Mouse (Mus musculus) spleen, adult 2 months (tissue): Measurements from ENCODE around the gene Canx. TPM values are rescaled to one million over a fixed set of nuclear protein-coding genes. Genes with fewer than 3 reads are reported as not detected.

Source experiments
- DNase-seq, 2 experiments: peaks; one replicate each; pipeline versions ENCODE4 v3.0.0 to v3.0.0-alpha.2; 2012 to 2021; ENCODE audit warnings: low spot score in 2 of 2, low read depth in 1 of 2
- H3K27ac ChIP-seq: fragments of 200-500 bp; 2 replicates; pipeline ENCODE4 v1.5.1; 2012; ENCODE audit warnings: low read length, inconsistent platforms; ENCODE audit not compliant: insufficient read depth
- H3K27me3 ChIP-seq: fragments of 200-500 bp; 2 replicates; pipeline ENCODE4 v1.6.1; 2012; ENCODE audit warnings: mild to moderate bottlenecking, moderate library complexity, low read length, inconsistent platforms; ENCODE audit not compliant: control insufficient read depth, insufficient read depth
- H3K36me3 ChIP-seq: fragments of 200-500 bp; 2 replicates; pipeline ENCODE4 v1.6.1; 2012; ENCODE audit warnings: mild to moderate bottlenecking, low read length, inconsistent platforms; ENCODE audit not compliant: control insufficient read depth, insufficient read depth
- H3K4me1 ChIP-seq: fragments of 200-500 bp; 2 replicates; pipeline ENCODE4 v1.6.1; 2011; ENCODE audit warnings: inconsistent platforms; ENCODE audit not compliant: control insufficient read depth, insufficient read depth, insufficient read length
- H3K4me3 ChIP-seq: fragments of 200-500 bp; 2 replicates; pipeline ENCODE4 v1.5.1; 2011; ENCODE audit warnings: mild to moderate bottlenecking, inconsistent platforms; ENCODE audit not compliant: insufficient read depth, insufficient read length; ENCODE audit errors: extremely low read depth
- CTCF ChIP-seq: fragments of 200-500 bp; IDR thresholded peaks from 2 replicates; pipeline ENCODE4 v1.5.1; 2011; ENCODE audit warnings: mild to moderate bottlenecking, inconsistent platforms; ENCODE audit not compliant: insufficient read depth, insufficient read length, insufficient replicate concordance; ENCODE audit errors: extremely low read depth
- POLR2A ChIP-seq: fragments of 200-500 bp; IDR thresholded peaks from 2 replicates; pipeline ENCODE4 v1.6.1; 2011; ENCODE audit warnings: low read depth, low read length, inconsistent platforms
- WGBS: fragments of 180-500 bp; shearing (Covaris S2); methylation state at CpG from one replicate; pipeline ENCODE4 v1.1.7; 2018; 5-methylcytosine and 5-hydroxymethylcytosine counted together
- polyA plus RNA-seq: library from polyadenylated mRNA; depleted of rRNA; stranded (reverse); fragments of >200 nt; gene quantifications from 2 replicates; pipeline ENCODE4 v1.2.3, GENCODE M21; 2012; rRNA removed

Gene Canx
- 23.2 and 23.5 TPM in 2 replicates for polyA plus RNA-seq

DNA sequence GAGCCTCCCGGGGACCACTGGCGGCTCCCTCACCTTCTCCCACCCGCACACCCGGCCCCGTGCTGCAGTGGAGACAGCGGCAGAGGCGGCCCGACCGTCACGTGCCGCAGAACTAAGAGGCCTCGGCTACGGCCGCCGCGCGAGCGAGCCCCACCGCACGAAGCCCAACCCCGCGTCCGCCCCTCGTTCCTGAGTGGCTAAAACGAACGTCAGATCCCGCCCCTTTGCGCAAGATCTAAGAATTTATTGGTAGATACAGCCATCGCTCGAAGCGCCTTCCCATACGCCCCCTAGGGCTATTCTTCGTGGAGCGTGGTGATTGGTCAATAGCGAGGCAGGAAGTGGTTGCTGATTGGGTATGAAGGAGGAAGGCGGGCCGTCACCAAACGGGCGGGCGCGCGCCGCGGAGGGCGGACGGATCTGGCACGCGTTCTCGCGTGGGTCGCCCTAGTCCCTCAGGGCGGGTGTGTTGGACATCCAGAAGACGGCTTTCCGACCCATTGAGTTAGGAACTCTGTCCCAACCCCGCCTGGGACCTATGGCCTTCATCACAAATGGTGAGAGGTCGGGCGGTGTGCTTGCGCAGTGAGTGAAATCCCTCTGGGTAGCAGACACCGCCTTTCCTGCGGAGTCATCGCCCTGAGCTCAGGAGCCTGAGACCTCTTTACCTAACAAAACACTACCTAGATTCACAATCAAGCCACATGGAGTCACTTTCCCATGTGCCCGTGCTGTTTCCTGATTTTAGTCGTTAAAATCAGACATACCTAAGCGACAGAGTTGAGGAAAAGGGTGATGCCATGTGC, at the start of gene Canx:
Gene Canx (minus strand): TSS at position 178 of the 806 bp plus-strand sequence.
- TF ChIP-seq CTCF (no peak), POLR2A (peak; percentile 93)
- peak within 1 kb of the TSS; percentile 85 for H3K27ac ChIP-seq
- no peaks in the 10 kb centered on the region for H3K36me3 ChIP-seq
- H3K4me1 ChIP-seq: peaks cover 9% of the 10 kb centered on the region
- H3K27me3 ChIP-seq: no peaks in the 10 kb centered on the region
- peak; percentile 96 to 99 for DNase-seq
- WGBS: under 1% methylated on average over 64 of the region's 64 CpGs
- H3K4me3 ChIP-seq: peak within 1 kb of the TSS; percentile 85

DNA sequence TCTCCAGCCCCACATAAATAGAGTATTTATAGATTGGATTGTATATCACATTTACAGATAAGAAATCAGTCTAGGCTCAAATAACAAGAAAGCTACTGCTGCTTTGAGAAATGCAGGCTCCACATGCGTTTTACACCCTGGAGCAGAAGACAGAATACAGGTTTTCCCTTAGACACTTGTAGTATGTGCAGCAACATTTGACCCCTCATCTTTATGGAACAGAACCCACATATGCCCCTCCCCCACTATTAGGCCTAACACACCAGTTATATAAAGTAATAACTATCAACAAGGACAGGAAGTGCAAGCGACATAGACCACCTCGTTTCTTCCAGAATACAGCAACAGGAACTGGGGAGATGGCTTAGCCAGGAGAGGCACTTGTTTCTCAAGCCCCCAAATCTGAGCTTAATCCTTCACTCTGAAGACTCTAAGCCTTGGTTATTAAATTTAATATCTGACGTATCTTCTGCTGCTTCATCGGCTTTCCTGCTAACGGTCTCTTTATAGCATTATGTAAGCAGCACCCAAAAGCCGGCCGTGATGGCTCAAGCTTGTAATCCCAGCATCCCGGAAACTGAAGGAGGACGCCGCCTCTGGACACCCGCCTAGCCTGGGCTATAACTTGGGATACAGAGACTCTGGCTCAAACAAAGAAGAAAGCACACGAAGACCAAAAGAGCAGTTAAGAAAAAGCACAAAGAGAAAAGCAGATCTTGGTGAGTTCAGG, 49.0 kb upstream of the Canx start:
- Histone ChIP-seq H3K27ac (no peak overlapping the region), H3K4me1 (peaks cover 15% of the 10 kb centered on the region), H3K27me3 (no peaks in the 10 kb centered on the region), H3K4me3 (no peak overlapping the region), H3K36me3 (peaks cover 3% of the 10 kb centered on the region)
- no peak for DNase-seq
- TF ChIP-seq CTCF: no peak
- no peak for TF ChIP-seq POLR2A
- WGBS: 94% methylated on average over 13 of the region's 13 CpGs

DNA sequence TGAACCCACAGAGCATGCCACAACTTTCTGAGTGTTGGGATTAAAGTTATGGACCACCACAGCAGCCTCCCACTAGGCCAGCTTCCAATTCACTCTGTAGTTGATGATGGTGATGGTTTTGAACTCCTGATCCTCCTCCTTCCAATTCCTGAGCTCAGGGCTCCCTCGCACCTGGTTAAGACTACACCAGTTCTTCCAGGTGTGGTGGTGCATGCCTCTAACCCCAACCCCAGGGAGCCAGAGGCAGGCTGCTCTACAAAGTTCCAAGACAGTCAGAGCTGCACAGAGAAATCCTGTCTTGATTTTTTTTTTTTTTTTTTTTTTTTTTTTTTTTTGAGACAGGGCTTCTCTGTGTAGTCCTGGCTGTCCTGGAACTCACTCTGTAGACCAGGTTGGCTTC, 48.1 kb upstream of the Canx start:
- 100% methylated on average over 1 of the region's 1 CpGs for WGBS
- peaks cover 10% of the 10 kb centered on the region for H3K4me1 ChIP-seq
- H3K27ac ChIP-seq: no peak overlapping the region
- H3K27me3 ChIP-seq: no peaks in the 10 kb centered on the region
- peaks cover under 1% of the 10 kb centered on the region; the same call in 1 of the 2 replicates for H3K36me3 ChIP-seq
- no peak overlapping the region for H3K4me3 ChIP-seq
- TF ChIP-seq POLR2A: no peak
- no peak for DNase-seq

DNA sequence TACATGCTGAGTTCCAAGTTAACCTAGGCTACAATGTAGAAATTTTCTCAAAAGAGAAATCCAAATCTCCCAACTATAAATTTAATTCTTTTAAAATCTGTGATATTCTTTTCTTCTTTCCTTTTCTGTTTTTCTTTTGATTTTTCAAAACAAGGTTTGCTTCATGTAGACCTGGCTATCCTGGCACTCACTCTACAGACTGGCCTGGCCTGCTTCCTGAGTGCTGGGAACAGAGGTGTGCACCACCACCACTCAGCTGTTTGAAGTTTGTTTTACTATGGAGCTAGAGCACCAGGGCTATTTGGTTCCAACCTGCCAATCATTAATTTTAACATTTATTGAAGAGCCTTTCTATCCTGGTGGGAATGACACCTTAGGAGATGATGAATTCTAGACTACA, 47.6 kb upstream of the Canx start:
- Histone ChIP-seq H3K4me1 (peaks cover 9% of the 10 kb centered on the region), H3K36me3 (no peaks in the 10 kb centered on the region), H3K27ac (no peak overlapping the region), H3K27me3 (no peaks in the 10 kb centered on the region), H3K4me3 (no peak overlapping the region)
- TF ChIP-seq POLR2A (no peak), CTCF (no peak)
- no peak for DNase-seq

DNA sequence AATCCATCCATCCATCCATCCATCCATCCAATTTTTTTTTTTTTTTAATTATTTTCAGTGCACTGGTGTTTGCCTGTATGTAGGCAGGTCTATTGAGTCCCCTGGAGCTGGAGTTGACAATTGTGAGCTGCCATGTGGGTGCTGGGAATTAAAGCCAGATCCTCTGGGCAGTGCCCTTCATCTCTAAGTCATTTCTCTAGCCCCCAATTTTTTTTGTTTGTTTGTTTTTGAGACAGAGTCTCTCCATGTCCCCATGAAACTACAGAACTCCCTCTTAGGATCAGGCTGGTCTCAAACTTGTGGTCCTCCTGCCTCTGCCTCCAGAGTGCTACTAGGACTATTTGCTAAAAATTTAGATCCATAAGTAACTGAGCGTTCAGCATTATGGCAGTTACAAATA, 46.4 kb upstream of the Canx start:
- 95% methylated on average over 1 of the region's 1 CpGs for WGBS
- Histone ChIP-seq H3K4me1 (peaks cover 9% of the 10 kb centered on the region), H3K27ac (no peak overlapping the region), H3K27me3 (no peaks in the 10 kb centered on the region), H3K4me3 (no peak overlapping the region), H3K36me3 (no peaks in the 10 kb centered on the region)
- TF ChIP-seq POLR2A (no peak), CTCF (no peak)
- DNase-seq: no peak

DNA sequence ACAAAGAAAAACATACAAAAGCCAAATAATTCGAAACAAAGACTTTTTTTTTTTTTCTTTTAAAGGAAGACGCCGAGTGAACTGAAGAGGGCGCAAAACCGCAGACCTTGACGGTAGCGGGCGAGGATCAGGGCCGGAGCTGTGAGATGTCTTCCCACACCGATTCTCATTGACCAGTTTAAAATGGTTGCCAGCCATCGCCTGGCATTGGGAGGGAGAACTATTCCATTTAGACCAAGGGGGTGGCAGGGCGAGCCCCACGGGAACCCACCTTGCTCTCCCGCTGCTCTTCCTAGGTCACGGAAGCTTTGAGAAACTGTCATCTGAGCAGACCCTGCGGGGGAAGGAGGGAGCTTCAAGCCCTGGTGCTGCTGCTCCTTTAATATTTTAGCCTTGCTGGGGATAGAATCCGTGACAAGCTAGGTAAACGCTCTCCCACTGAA, 45.9 kb upstream of the Canx start:
- Histone ChIP-seq H3K27me3 (no peaks in the 10 kb centered on the region), H3K4me3 (peak overlapping the region; percentile 61; the same call in 1 of the 2 replicates), H3K27ac (peak overlapping the region; percentile 45; the same call in 1 of the 2 replicates), H3K36me3 (no peaks in the 10 kb centered on the region), H3K4me1 (peaks cover 9% of the 10 kb centered on the region)
- TF ChIP-seq POLR2A: no peak
- TF ChIP-seq CTCF: peak; percentile 36; the same call in 1 of the 2 replicates
- 2% methylated on average over 18 of the region's 18 CpGs for WGBS
- DNase-seq: peak; percentile 41 to 61

DNA sequence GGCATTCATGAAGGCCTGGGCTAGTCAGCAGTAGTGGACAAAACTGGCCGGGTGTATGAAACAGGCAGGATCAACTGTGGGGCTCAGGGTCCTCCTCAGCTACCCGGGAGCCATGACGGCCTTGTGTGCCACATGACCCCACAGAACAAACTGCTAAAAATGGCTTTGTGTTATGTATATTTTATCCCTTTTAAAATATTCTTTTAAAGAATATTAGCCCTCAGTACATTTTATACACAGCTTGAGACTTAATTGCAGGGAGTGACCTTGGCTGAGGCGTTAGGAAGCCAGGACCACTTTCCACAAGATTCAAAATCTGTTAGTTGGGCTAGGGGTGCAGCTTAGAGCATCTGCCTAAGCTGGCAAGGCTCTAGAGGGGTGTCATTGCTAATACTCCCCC, 45.5 kb upstream of the Canx start:
- TF ChIP-seq POLR2A: no peak
- no peak for TF ChIP-seq CTCF
- Histone ChIP-seq H3K27ac (no peak overlapping the region), H3K4me1 (peaks cover 4% of the 10 kb centered on the region), H3K36me3 (no peaks in the 10 kb centered on the region), H3K4me3 (no peak overlapping the region), H3K27me3 (no peaks in the 10 kb centered on the region)
- 77% methylated on average over 4 of the region's 4 CpGs for WGBS
- DNase-seq: no peak
